Mouse (Mus musculus) C2C12 (cell line): ENCODE results near the gene Plxna2. TPM values are rescaled to one million over a fixed set of nuclear protein-coding genes. Genes with fewer than 3 reads are reported as not detected.

Source experiments
- H3K27me3 ChIP-seq: one replicate; pipeline ENCODE4 v1.6.1; 2011; ENCODE audit not compliant: control insufficient read depth, insufficient read depth, insufficient read length
- H3K36me3 ChIP-seq: one replicate; pipeline ENCODE4 v1.6.1; 2011; ENCODE audit not compliant: control insufficient read depth, insufficient read depth
- H3K4me3 ChIP-seq: one replicate; pipeline ENCODE4 v1.5.1; 2011; ENCODE audit warnings: mild to moderate bottlenecking, control low read depth; ENCODE audit not compliant: poor library complexity, insufficient read depth, severe bottlenecking
- H3K79me2 ChIP-seq: one replicate; pipeline ENCODE4 v1.6.1; 2011; ENCODE audit not compliant: control insufficient read depth, insufficient read depth
- H3K79me3 ChIP-seq: one replicate; pipeline ENCODE4 v1.6.1; 2011; ENCODE audit warnings: low read depth, control low read depth
- H3ac ChIP-seq: one replicate; pipeline ENCODE3; 2011; ENCODE audit warnings: low read depth; ENCODE audit not compliant: control insufficient read depth, insufficient read length
- CEBPB ChIP-seq: IDR thresholded peaks from one replicate; pipeline ENCODE4 v1.6.1; 2011; ENCODE audit warnings: low read depth, mild to moderate bottlenecking, control low read depth, moderate library complexity
- CTCF ChIP-seq: IDR thresholded peaks from one replicate; pipeline ENCODE4 v1.5.1; 2011; ENCODE audit not compliant: control insufficient read depth, insufficient read depth, insufficient read length
- FOSL1 ChIP-seq: IDR thresholded peaks from one replicate; pipeline ENCODE4 v1.8.0; 2011; ENCODE audit warnings: mild to moderate bottlenecking, low read length; ENCODE audit not compliant: poor library complexity, insufficient read depth, severe bottlenecking
- MAX ChIP-seq: IDR thresholded peaks from one replicate; pipeline ENCODE4 v1.6.1; 2011; ENCODE audit warnings: mild to moderate bottlenecking, control low read depth
- MYOD1 ChIP-seq: IDR thresholded peaks from one replicate; pipeline ENCODE4 v1.6.1; 2011; ENCODE audit warnings: low read depth; ENCODE audit not compliant: control insufficient read depth, insufficient read length
- MYOG ChIP-seq: IDR thresholded peaks from one replicate; pipeline ENCODE4 v1.6.1; 2011; ENCODE audit not compliant: control insufficient read depth, insufficient read length; ENCODE audit errors: extremely low read depth
- USF1 ChIP-seq: IDR thresholded peaks from one replicate; pipeline ENCODE4 v1.6.1; 2011; ENCODE audit warnings: low read depth, mild to moderate bottlenecking, control low read depth, moderate library complexity
- polyA plus RNA-seq: library from polyadenylated mRNA; unstranded; fragments of >200 nt; fragmentation: generic; extraction: Trizol; gene quantifications from one replicate; pipeline ENCODE4 v1.2.1, GENCODE M21; 2012; ENCODE audit warnings: missing spikeins

Plxna2 gene
- polyA plus RNA-seq, 1 experiment = 4.2 TPM

DNA sequence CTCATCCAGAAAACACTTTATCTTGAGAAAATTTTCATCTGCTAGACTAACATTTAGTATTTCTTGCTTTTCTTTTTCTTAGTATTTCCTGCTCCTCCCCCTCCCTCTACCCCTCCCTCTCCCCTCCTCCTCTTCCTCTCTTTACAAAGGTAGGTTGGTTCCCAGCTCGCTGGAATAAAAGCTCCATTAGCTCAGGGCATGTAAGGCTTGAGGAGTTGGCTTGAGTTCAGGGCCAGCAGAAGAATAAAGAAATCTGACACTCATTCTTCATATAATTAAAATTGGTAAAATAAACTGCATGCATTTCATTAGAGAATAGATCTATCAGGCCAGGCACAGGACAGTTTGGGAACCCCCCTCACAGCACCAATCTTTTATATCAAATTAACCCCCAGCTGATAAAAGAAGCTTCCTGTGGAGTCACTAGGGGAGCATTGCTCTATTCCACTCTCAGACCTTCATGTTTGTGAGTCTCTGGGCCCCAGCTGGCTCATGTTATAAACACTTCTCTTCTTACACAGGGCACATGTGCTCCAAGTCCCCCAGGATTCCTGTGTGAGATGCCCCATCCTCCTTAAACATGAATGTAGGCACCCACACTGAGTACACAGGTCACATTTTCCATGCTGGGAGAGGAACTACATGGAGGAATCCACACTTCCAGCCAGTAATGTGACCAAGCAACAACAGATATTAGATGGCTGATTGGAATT, 29.9 kb upstream of the Plxna2 start:
- no peaks in the 10 kb centered on the region for H3K79me3 ChIP-seq
- TF ChIP-seq MYOG (no peak), USF1 (no peak), CEBPB (no peak), MYOD1 (no peak), FOSL1 (no peak), MAX (no peak), CTCF (no peak)
- H3K4me3 ChIP-seq = no peak overlapping the region
- H3K27me3 ChIP-seq = no peaks in the 10 kb centered on the region
- no peaks in the 10 kb centered on the region for H3K79me2 ChIP-seq
- no peaks in the 10 kb centered on the region for H3K36me3 ChIP-seq
- no peak overlapping the region for H3ac ChIP-seq

DNA sequence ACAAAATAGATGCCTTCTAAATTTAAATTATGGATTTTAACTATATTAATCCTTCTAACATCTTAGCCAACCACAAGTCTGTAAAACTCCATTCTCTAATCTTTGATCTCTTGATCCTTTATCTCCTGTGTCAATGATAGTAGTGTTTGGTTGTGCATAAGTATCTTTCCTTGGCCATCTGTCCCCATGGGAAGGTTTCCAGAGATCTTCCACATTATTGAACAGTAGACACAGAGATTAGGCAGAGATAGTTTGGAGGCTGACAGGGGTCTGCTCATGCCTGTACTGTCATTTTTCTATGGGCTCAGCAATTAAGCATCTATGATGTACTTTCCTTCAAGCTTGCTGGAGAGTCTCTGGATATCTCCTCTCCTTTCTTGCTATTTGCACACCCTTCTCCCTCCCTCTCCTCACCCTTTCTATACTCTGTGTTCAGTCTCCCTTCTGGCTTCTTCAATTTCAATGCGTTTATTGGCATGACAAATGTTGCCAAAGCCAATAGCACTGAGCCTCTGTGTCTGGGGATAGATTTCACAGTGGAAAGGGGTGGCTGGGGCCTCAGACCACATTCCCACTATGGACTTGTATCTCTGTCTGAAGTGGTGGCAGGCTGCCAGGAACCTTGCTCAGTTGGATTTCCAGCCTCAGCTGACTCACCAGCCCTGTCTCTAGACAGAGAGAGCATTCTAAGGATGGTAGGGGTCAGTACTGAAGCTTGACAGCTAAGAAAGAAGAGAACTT, 29.1 kb upstream of the Plxna2 start:
- Histone ChIP-seq H3K4me3 (no peak overlapping the region), H3K79me3 (no peaks in the 10 kb centered on the region), H3ac (no peak overlapping the region), H3K27me3 (no peaks in the 10 kb centered on the region), H3K79me2 (no peaks in the 10 kb centered on the region), H3K36me3 (no peaks in the 10 kb centered on the region)
- TF ChIP-seq MAX (no peak), MYOG (no peak), FOSL1 (no peak), CEBPB (no peak), MYOD1 (no peak), USF1 (no peak), CTCF (no peak)

GRCm38 (mm10) chr1:194593155-194593554, 24.9 kb upstream of the Plxna2 start:
- Histone ChIP-seq H3K4me3 (no peak overlapping the region), H3K79me3 (no peaks in the 10 kb centered on the region), H3K36me3 (no peaks in the 10 kb centered on the region), H3K27me3 (no peaks in the 10 kb centered on the region), H3ac (no peak overlapping the region), H3K79me2 (no peaks in the 10 kb centered on the region)
- TF ChIP-seq USF1 = no peak
- TF ChIP-seq CTCF = no peak
- no peak for TF ChIP-seq MYOD1

DNA sequence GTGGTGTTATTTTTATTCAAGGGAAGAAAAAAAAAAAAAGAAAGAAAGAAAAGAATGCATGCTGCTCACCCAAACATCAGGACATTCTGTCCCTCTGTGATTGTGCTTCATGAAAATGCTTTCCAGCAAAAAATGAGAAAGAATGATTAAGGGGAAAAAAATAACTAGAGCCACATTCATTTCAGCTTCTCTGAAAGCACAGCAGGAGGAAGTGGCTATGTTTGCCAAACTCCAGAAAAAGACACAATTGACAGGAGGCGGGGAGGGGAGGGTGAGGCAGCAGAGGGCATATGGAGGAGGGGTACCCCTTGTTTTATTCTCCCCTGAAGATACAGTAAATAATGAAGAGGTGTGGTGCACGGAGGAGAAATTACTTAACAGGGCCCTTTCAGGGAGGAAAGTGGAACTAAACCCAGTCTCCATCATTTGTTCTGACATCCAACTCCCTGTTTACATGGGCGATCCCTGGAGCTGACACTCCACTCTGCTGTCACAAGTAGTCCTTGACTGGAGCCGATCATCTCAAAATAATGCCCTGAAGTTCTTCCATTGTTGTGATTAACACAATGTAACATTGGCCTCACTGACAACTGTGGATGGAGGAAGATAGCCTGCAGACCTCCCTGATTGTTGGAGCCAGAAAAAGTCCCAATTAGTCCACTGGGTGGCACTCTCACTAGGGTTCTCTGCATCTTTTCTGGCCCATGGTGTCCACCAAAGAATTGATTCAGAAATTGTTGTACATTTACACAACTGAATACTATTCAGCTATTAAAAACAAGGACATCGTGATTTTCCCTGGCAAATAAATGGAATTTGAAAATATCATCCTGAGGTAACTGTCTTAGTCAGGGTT, 10.4 kb upstream of the Plxna2 start:
- TF ChIP-seq CEBPB (no peak), MAX (no peak), USF1 (no peak), FOSL1 (no peak), MYOD1 (no peak), MYOG (no peak), CTCF (no peak)
- no peaks in the 10 kb centered on the region for H3K79me2 ChIP-seq

DNA sequence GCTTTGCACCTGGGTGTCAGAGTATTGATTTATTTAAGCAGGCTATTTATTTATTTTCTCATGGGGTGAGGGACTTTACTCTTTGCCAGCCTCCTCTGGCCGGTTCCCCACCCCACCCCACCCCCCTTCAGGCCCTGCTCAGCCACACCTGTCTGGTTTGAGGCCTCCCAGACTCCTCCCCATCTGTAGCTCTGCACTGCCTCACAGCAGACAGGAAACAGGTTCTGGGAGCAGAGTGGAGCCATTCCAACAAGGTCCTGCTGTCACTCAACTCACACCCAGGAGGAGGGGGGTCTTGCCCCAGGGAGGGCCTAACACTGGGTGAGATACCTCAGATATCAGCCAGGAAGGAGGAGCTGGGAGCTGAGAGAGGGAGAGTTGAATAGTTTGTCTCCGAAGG, 7.5 kb upstream of the Plxna2 start:
- H3K4me3 ChIP-seq = no peak overlapping the region
- TF ChIP-seq USF1 = no peak
- no peak for TF ChIP-seq CTCF
- no peak for TF ChIP-seq MYOD1
- TF ChIP-seq MYOG = no peak
- no peak for TF ChIP-seq FOSL1
- TF ChIP-seq CEBPB = no peak
- TF ChIP-seq MAX = no peak
- no peaks in the 10 kb centered on the region for H3K36me3 ChIP-seq
- H3K79me3 ChIP-seq = no peaks in the 10 kb centered on the region
- no peak overlapping the region for H3ac ChIP-seq
- no peaks in the 10 kb centered on the region for H3K27me3 ChIP-seq
- no peaks in the 10 kb centered on the region for H3K79me2 ChIP-seq

More for the DNA sequence above, 10.4 kb upstream of the Plxna2 start:
- no peaks in the 10 kb centered on the region for H3K27me3 ChIP-seq
- no peaks in the 10 kb centered on the region for H3K36me3 ChIP-seq
- H3K4me3 ChIP-seq = no peak overlapping the region
- no peaks in the 10 kb centered on the region for H3K79me3 ChIP-seq
- H3ac ChIP-seq = no peak overlapping the region
